Mouse (Mus musculus) induced T-regulatory cell, adult 2 months (primary cell): ENCODE measurements around the gene Khk.

Experiments
- DNase-seq: peaks from one replicate; pipeline ENCODE4 v3.0.0-alpha.2; 2012; ENCODE audit warnings: low read depth

Gene Khk

DNA sequence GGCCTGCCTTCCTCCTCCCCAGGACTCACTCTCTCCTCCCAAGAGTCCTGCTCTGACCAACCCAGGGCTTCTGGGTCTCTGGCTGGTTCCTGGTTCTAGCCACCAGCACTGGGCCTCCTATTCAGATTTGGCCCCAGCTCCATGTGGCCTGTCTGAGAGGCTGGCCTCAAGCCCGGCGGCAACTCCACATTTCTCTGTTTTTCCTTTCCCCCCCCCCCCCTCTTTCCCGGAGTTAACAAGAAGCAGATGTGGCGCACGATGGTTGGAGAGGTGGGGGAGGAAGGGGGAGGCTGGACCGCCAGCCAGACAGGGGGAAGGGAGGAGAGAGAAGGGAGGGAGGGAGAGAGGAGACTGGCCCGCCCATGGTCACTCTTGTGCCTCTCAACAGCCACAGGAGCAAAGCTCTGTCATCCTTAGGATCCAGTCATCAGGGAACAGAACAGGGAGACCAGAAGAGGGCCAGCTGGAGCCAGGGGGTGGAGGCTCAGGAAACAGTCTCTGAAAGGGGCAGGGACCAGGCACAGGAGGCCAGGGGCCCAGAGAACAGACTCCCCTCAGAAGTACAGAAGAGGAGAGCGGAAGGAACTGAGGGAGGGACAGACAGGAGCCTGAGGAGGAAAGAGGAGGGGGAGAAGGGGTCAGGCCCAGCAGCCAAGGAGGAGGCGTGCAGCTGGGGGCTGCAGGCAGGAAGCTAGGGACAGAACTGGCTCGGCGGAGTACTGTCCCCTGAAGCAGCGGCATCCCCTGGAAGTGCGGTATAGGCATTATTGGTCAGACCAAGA, 8.0 kb upstream of the Khk start, which contains the start of gene Emilin1:
Gene Emilin1 (plus strand): TSS at position 343 of the 782 bp plus-strand sequence.
- no peak for DNase-seq

DNA sequence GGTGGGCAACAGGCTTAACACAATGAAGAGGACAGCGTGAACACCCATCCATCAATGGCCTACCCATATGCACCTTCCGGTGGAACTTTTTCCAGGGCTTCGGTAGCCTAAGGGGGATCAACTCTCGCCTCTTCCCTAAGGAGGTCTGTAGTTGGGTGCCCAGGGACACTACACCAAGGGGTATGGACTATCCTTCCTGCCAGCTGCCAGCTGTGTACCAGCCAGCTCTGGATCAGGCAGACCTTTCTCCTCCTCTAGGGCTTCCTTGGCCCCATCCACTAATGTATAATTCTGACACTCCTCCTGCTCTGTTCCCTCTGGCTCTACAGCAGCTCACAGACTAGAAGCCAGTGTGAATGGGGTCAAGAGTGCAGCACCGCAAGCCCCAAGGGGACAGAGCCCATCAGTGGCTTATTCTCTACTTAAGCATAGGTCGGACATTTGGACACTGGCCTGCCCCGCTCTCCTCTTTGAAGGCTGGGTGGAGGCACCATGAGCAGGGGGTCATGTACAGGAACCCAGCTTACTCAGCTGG, 7.1 kb upstream of the Khk start:
- no peak for DNase-seq

DNA sequence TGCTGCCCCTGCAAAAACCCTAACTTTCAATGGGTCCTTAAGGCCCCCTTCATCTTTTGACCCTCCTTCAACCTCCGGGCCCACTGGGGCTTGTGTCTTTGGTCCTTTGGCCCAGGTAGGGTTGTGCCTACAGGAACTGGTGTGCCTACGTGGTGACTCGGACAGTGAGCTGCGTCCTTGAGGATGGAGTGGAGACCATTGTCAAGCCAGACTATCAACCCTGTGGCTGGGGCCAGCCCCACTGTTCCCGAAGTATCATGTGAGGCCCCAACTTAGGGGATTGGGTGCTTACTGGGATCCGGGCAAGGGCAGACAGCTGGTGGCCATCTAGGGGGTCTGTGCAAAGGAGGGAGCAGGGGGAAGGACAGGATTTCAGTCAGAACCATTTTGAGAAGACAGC, 6.4 kb upstream of the Khk start:
- no peak for DNase-seq

DNA sequence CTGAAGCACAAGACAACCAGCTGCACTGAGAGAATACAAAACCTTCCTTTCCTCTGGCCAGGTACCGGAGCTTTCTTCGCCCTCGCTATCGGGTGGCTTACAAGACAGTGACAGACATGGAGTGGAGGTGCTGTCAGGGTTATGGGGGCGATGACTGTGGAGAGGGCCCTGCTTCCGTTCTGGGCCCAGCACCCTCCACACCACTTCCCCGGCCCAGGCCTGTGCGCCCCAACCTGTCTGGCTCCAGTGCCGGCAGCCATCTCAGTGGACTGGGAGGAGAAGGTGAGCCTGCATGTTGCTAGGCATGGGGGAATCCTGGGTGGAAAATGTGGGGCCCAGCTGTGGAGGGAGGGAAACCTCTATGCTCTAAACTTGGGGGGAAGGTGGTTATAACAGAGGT, 5.8 kb upstream of the Khk start:
- DNase-seq, result no peak

DNA sequence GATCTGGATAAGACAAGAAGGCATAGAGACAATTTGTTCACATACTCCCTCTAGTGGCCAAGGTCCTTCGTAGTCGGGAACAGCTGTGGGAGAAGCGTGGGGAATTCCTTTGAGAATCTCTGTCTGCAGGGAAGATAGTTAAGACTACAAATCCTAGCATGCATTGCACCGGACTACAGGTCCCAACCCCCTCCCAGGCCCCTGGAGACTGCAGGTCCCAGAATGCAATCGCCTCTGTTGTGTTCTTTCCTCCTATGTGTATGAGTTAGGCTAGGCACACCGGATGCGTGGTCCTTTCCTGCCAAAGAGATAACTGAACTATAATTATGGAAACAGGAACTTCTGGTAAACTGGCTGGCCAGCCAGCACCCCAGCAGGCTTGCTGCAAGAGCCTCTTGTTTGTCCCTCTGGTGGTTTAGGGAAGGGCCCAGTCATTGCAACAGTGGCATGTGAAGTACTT, 5.2 kb upstream of the Khk start:
- peak; percentile 82 for DNase-seq

DNA sequence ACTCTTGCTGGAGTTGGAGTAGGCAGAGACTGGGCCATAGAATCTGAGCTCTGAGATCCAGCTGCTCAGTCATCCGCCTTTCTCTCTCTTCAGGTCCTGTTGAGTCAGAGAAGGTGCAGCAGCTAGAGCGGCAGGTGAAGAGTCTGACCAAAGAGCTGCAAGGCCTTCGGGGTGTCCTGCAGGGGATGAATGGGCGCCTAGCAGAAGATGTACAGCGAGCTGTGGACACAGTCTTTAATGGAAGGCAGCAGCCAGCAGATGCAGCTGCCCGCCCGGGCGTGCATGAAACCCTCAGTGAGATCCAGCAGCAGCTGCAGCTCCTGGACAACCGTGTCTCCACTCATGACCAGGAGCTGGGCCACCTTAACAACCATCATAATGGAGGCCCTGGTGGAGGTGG, 4.4 kb upstream of the Khk start:
- DNase-seq, result no peak

DNA sequence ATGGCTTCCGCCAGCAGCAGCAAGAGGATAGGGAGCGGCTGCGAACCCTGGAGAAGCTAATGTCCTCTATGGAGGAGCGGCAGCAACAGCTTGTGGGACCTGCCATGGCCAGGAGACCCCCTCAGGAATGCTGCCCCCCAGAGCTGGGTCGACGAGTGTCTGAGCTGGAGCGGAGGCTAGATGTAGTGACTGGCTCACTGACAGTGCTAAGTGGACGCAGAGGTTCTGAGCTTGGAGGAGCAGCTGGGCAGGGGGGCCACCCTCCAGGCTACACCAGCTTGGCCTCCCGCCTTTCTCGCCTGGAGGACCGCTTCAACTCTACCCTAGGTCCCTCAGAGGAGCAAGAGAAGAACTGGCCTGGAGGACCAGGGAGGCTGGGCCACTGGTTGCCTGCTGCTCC, 3.9 kb upstream of the Khk start:
- DNase-seq, result no peak

DNA sequence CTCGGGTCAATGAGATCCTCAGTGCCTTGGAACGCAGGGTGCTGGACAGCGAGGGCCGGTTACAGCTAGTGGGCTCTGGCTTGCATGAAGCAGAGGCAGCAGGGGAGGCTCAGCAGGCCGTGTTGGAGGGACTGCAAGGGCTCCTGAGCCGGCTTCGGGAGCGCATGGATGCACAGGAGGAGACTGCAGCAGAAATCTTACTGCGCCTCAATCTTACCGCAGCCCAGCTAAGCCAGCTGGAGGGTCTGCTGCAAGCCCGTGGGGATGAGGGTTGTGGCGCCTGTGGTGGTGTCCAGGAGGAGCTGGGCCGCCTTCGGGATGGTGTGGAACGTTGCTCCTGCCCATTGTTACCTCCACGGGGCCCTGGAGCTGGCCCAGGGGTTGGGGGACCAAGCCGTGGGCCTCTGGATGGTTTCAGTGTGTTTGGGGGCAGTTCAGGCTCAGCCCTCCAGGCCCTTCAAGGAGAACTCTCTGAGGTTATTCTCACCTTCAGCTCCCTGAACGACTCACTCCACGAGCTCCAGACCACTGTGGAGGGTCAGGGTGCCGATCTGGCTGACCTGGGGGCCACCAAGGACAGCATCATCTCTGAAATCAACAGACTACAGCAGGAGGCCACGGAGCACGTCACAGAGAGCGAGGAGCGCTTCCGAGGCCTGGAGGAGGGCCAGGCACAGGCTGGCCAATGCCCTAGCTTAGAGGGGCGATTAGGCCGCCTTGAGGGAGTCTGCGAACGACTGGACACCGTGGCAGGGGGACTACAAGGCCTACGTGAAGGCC, 3.1 kb upstream of the Khk start:
- DNase-seq, result no peak

DNA sequence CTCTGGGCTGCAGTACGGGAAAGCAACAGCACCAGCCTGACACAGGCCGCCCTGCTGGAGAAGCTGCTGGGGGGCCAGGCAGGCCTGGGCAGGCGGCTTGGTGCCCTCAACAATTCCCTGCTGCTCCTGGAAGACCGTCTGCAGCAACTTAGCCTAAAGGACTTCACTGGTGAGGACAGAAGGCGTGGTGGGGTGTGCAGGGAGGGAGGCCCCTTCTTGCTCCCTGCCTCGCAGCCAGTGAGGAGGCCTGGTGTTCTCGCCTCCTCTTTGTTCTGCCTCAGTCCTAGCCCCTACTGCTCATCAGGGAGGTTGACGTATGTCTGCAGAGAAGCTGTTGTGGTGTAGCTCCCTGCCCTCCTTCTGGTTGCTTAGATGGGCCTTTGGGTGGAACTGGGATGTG, 2.5 kb upstream of the Khk start:
- no peak for DNase-seq

DNA sequence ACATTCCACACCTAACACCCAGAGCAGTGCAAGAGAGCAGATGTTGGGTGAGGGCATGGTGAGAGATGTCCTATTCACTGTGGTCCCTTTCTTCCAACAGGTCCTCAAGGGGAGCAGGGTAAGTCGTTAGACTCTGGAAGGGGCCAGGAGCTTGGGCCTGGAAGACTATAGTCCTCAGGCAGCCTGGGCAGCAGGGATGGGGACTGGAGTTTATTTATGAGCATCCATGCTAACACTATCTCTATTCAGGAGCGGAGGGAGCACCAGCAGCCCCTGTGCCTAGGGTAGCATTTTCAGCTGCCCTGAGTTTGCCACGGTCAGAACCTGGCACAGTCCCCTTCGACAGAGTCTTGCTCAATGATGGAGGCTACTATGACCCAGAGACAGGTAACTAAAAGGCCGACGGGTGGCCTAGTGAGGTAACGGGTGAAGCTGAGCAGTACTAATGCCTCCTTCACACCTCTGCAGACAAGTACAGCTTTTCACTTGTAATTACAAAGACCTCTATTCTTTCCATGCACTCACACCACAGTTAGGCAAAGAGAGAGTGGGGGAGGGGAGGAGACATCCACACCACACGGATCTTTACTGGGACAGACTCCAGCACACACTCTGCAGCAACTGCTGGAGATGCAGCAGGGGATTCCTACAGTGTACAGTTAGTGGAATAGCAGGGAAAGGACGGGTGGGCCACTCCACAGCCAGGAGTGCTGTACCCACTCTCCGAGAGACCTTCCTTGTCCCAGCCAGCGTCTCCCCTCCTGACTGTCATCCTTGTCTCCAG, 1.2 kb upstream of the Khk start:
- DNase-seq, result no peak

DNA sequence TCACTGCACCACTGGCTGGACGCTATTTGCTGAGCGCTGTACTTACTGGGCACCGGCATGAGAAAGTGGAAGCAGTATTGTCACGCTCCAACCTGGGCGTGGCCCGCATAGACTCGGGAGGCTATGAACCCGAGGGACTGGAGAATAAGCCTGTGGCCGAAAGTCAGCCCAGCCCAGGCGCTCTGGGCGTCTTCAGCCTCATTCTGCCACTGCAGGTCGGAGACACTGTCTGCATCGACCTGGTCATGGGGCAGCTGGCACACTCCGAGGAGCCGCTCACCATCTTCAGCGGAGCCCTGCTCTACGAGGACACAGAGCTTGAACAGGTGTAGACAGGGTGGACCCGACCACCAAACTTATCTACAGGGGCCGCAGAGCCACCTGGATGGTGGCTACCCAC, 610 bp upstream of the Khk start:
- no peak for DNase-seq

DNA sequence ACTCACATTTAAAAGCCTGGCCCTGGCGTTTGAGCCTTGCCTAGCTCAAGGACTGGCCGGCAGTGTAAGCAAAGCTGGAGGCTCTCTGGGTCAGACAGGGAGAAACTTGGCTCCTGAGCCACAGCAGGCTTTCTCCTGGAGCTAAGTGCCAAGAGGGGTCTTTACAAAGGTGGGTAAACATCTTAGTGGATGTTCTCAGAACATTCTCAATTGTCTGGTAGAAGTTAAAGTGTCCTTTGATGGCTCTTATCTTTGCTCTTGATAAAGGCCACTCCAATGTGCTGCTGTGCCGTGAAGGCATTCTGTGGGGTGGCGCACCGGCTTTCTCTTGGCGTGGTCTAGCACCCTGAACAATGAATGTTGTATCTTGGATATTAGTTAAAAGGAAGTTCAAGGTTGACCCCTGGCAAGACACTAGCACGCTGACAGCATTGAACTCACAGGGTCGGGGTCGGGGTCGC, 1.4 kb downstream of the Khk start:
- DNase-seq, result no peak

DNA sequence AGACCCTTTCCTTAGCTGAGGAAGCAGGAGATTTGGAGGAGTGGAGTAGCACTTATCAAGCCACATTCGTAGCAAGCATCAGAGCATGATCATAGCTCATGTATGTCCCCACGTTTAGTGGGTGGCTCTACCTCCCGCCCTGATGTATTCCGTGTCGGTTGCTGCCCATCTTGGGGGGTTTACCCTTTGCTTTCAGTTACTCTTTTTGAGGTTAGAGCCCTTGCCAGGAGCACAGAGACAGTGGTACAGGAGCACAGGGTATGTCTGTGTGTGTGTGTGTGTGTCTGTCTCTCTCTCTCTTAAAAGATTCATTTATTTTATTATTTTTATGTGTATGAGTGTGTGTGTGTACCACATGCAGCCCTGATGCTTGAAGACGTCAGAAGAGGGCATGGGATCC, 1.9 kb downstream of the Khk start:
- no peak for DNase-seq

DNA sequence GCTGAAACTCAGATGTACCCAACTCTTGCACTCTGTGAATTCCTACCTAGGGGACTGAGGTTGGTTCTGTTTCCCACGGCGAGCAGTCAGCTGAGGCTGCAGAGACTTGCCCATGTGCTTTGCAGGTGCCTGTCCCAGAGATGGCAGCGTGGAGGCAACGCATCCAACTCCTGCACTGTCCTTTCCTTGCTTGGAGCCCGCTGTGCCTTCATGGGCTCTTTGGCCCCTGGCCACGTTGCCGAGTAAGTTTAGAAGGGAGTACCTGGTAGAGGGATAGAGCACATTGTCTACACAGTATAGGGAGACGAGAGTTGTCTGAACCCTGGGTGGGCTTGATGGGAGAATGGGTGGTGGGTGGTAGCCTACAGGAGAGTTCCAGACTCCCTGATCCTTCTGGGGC, 3.4 kb downstream of the Khk start:
- DNase-seq, result no peak

DNA sequence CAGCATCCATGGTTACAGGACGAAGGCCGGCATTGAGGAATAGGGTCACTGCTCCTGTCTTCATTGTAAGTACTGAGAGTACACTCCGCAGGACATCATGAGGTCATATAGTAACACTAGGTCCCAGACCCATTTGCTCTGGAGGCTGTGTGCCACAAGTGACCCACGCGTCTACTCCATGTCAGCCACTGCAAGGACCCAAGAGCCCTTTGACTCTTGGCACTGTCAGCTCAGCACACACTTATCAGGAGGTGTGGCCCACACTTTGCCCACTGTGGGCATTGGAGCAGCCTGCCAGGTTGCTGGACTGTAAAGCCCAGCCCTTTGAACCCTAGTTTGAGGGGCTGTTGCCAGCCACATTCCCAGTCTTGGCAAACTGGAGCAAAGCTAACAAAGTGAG, 4.0 kb downstream of the Khk start:
- no peak for DNase-seq

DNA sequence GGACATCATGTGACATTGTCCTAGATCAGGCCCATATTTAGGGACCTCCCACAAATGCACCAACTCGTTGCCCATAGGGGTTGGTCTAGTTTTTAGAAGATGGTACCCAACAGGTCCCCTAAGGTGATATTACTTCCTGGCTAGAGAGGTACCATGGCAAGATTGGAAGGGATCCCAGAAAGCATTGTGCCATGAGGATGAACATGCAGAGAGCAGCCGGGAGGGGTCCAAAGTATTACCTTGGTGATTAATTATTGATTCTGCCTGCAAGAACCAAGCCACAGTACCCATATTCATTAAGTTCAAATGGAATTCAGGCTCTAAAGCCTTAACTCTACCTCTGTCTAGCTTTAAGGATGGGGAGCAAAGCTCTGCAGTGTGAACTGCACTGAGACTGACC, 4.8 kb downstream of the Khk start:
- DNase-seq, result no peak

DNA sequence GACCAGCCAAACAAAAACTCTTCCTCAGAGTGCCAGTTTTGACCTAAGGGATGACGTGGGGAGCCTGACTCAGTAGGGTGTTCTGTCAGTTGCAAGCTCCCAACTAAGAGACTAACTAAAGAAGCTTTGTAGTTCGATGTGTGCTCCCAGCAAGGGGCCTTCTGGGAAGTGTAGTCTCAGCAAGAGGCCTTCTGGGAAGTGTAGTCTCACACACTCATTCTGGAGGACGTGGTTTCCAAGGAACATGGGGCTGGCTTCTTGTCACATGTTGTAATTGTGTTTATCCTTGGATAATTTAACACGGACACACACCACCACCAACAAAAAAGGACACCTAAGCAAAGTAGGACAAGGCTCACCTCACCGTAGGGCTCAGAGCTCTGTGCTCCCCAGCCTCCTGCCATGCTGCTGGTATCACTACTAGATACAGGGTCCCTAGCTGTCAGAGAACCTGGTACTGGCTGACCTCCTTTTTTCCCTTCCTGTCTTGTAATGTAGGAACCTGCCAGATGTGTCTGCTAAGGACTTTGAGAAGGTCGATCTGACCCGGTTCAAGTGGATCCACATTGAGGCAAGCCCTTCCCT, 6.8 kb downstream of the Khk start:
- no peak for DNase-seq

DNA sequence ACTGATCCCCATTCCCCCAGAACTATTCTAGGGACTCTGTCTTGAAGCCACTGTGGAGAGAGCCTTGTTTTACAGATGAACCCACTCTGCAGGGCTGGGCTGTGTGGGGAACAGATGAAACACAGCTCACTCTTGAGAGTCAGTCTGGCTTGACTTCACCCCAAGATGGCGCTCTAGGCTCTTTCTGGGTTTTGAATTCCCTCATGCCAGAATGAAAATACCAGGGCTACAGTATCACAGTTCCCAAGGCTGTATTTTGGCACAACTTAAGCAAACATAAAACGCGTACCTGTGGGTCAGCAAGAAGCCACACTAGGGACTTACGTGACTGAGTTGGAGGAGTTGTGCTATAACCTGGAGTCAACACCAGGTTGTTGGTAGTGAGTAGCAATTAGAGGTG, 8.9 kb downstream of the Khk start:
- DNase-seq, result peak; percentile 78

DNA sequence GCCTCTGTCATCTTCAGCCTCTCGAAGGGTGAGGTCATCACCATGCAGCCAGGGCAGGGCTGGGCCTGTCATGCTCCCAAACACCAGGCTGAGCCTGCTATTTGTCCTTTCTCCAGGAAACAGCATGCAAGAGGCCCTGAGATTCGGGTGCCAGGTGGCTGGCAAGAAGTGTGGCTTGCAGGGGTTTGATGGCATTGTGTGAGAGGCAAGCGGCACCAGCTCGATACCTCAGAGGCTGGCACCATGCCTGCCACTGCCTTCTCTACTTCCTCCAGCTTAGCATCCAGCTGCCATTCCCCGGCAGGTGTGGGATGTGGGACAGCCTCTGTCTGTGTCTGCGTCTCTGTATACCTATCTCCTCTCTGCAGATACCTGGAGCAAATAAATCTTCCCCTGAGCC, 9.6 kb downstream of the Khk start:
- DNase-seq, result no peak

DNA sequence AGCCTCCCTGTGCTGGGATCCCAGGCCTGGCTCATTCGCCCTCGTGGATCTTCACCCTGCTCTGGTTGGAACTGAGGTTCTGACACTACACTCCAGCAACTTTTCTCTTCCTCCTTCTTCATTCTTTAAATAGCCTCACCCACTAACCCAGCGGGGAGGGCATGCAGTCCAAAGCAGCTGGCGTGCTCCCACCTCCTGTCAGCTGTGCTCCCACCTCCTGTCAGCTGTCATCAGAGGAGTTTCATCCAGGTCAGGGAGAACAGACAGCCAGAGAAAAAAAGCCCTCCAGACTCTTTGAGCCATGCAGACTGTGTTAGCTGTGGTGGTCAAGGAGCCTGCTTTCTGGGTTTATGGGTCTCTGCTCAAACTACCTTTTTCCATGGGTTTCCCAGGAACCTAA, 10.1 kb downstream of the Khk start:
- DNase-seq, result no peak

DNA sequence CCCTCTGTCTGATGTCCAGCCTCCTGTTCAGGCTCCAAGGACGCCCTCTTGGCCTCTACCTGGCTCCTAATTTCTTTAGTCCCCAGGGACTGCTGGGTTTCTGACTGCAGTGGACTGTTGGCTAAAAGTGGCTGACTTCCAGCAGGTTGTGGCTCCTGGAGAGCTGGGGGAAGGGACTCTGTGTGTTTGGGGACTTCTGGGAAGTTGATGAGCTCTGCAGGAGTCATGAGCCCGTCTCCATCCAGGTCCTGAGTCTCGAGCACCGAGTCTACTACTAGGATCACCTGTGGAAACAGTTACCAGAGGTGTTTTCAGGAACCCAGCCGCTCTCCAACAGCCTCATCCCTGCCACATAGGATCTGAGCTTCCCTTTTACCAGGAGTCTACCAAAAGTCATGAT, 12.5 kb downstream of the Khk start:
- DNase-seq, result no peak
